Mouse (Mus musculus) G1E (cell line): Measurements from ENCODE around the gene Gbgt1.

Source experiments
- CTCF ChIP-seq: IDR thresholded peaks from 2 replicates; pipeline ENCODE4 v1.5.1; 2012; ENCODE audit warnings: low read depth, low read length, inconsistent platforms, mixed read lengths
- GATA1 ChIP-seq: IDR thresholded peaks from 2 replicates; pipeline ENCODE4 v1.6.1; 2012; ENCODE audit warnings: borderline replicate concordance, low read length, inconsistent platforms, mixed read lengths
- GATA2 ChIP-seq: IDR thresholded peaks from 2 replicates; pipeline ENCODE4 v1.6.1; 2012; ENCODE audit warnings: low read depth, low read length, inconsistent platforms, borderline replicate concordance
- POLR2AphosphoS5 ChIP-seq: IDR thresholded peaks from 2 replicates; pipeline ENCODE4 v1.6.1; 2012; ENCODE audit warnings: low read depth, low read length, inconsistent platforms; ENCODE audit not compliant: insufficient replicate concordance

DNA sequence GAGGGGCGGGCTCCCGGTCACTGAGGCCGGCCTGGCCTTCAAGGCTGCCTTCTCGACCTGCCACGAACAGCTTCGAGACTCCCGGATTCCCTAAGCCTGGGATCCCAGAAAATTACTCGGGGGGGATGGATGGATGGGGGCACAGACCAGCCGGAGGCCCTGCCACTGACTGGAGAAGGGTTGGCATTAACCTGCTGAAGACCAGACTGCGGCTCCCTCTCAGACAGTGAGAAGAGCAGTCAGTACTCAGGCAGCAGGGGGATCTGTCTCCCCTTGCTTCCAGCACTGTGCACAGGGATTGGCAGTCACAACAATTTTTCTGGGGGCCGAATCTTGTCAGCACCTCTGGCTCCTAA is 49.4 kb upstream of the Gbgt1 start:
- TF ChIP-seq CTCF = no peak
- no peak for TF ChIP-seq POLR2AphosphoS5
- TF ChIP-seq GATA1 = no peak
- no peak for TF ChIP-seq GATA2
